Mouse (Mus musculus) stomach, embryonic 14.5 days (tissue): ENCODE results near the gene Mospd3. TPM values are rescaled to one million over a fixed set of nuclear protein-coding genes. Genes with fewer than 3 reads are reported as not detected.
A peak's percentile ranks its signal among the peaks of the same experiment; 100 is the strongest.

Experiments
- ATAC-seq: fragments of 200-750 bp; cut with Nextera tagmentation; 2 replicates; pipeline ENCODE4 v1.8.0; 2017; ENCODE audit warnings: low read depth, moderate TSS enrichment; ENCODE audit not compliant: insufficient number of reproducible peaks, insufficient read depth, low FRiP score
- H3K27ac ChIP-seq: fragments of 300-500 bp; sonication (generic); 2 replicates; pipeline ENCODE4 v1.5.1; 2014; ENCODE audit warnings: mild to moderate bottlenecking, low read length, moderate library complexity, mixed read lengths
- H3K27me3 ChIP-seq: fragments of 300-500 bp; sonication (generic); 2 replicates; pipeline ENCODE4 v1.6.1; 2014; ENCODE audit warnings: low read length, control low read depth, mixed read lengths; ENCODE audit not compliant: control insufficient read depth, insufficient read depth
- H3K36me3 ChIP-seq: fragments of 300-500 bp; sonication (generic); 2 replicates; pipeline ENCODE4 v1.6.1; 2014; ENCODE audit warnings: mild to moderate bottlenecking, control low read depth, low read length, moderate library complexity, mixed read lengths; ENCODE audit not compliant: control insufficient read depth, insufficient read depth
- H3K4me1 ChIP-seq: fragments of 300-500 bp; sonication (generic); 2 replicates; pipeline ENCODE4 v1.6.1; 2014; ENCODE audit warnings: low read length, control low read depth, mixed read lengths; ENCODE audit not compliant: control insufficient read depth, insufficient read depth
- H3K4me2 ChIP-seq: fragments of 300-500 bp; sonication (generic); replicated peaks from 2 replicates; pipeline ENCODE4 v1.6.1; 2014; ENCODE audit warnings: low read depth, low read length, control low read depth
- H3K4me3 ChIP-seq: fragments of 300-500 bp; sonication (generic); 2 replicates; pipeline ENCODE4 v1.5.1; 2014; ENCODE audit warnings: low read depth, low read length, control low read depth
- H3K9ac ChIP-seq: fragments of 300-500 bp; sonication (generic); replicated peaks from 2 replicates; pipeline ENCODE4 v1.6.1; 2014; ENCODE audit warnings: low read depth, mild to moderate bottlenecking, control low read depth, low read length, moderate library complexity, mixed read lengths
- H3K9me3 ChIP-seq: fragments of 300-500 bp; sonication (generic); 2 replicates; pipeline ENCODE4 v1.6.1; 2016; ENCODE audit warnings: low read depth, low read length, control low read depth; ENCODE audit not compliant: control insufficient read depth
- WGBS: fragments of 180-500 bp; shearing (Covaris S2); extraction: QIAGEN DNeasy Blood & Tissue Kit; methylation state at CpG from one replicate; pipeline ENCODE4 v1.1.7; 2014; 5-methylcytosine and 5-hydroxymethylcytosine counted together
- polyA plus RNA-seq: library from polyadenylated mRNA; unstranded; fragments of >200 nt; fragmentation: Nextera tagmentation; extraction: Ambion mirVana; gene quantifications from 2 replicates; pipeline ENCODE4 v1.2.1, GENCODE M21; 2014

The Mospd3 gene
- polyA plus RNA-seq, 1 experiment from 2014 or later, result 34.2 TPM

DNA sequence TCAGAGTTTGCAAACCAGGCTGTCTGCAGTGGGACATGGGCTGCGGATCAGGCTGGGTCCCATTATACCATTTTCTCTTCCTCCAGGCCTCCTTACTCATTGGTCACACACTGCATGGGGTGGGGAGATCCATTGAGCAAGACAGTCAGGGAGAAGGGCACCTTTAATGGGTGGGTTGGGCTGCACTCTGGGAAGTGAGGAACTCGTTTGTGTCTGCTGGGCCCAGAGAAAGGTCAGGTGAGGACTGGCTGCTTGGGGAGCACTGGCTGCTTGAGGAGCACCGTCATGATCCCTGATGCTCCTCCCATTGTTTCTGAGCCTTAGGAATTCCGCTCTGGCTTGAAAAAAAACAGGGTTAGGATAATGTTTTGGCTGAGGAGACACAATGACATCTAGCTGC lies 42.0 kb upstream of the Mospd3 start:
- Histone ChIP-seq H3K4me3 (no peak overlapping the region), H3K9me3 (no peaks in the 10 kb centered on the region), H3K4me1 (0 out of 2 replicates have a peak, but pooled peaks cover 2% of the 10 kb centered on the region), H3K4me2 (no peak overlapping the region), H3K9ac (no peak overlapping the region), H3K27ac (no peak overlapping the region), H3K27me3 (peaks cover 8% of the 10 kb centered on the region; the same call in 1 of the 2 replicates), H3K36me3 (peaks cover 40% of the 10 kb centered on the region)
- WGBS, result 39% methylated on average over 4 of the region's 4 CpGs
- no peak for ATAC-seq

DNA sequence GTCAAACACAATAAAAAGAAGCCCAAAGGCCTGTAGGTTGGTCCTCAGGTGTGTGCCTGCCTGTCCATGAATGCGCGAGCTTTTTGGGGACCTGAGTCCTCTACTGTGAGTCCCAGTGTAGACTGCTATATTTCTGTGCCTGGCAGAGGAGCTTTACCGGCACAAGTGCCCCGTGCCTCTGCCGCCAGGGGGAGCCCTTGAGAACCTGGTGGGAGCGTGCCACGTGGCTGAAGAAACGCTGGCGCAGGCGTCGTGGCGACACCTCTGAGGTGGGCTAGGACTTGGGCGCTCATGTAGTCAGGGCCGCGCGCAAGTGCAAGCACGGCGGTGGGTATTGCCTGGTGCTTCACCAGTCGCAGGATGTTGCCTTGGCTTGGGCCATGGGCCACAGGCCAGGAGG lies 40.2 kb upstream of the Mospd3 start, which contains the start of gene Sap25:
Sap25 (plus strand) TSS at position 281 of the 400 bp plus-strand sequence.
- H3K4me3 ChIP-seq, result no peak within 1 kb of the TSS
- H3K4me2 ChIP-seq, result no peak within 1 kb of the TSS
- 85% methylated on average over 19 of the region's 19 CpGs for WGBS
- 0 out of 2 replicates have a peak, but pooled peaks cover 2% of the 10 kb centered on the region for H3K4me1 ChIP-seq
- H3K27ac ChIP-seq, result no peak within 1 kb of the TSS
- peaks cover 59% of the 10 kb centered on the region for H3K36me3 ChIP-seq
- peaks cover 8% of the 10 kb centered on the region; the same call in 1 of the 2 replicates for H3K27me3 ChIP-seq
- H3K9me3 ChIP-seq, result no peaks in the 10 kb centered on the region
- ATAC-seq, result no peak
- no peak within 1 kb of the TSS for H3K9ac ChIP-seq

DNA sequence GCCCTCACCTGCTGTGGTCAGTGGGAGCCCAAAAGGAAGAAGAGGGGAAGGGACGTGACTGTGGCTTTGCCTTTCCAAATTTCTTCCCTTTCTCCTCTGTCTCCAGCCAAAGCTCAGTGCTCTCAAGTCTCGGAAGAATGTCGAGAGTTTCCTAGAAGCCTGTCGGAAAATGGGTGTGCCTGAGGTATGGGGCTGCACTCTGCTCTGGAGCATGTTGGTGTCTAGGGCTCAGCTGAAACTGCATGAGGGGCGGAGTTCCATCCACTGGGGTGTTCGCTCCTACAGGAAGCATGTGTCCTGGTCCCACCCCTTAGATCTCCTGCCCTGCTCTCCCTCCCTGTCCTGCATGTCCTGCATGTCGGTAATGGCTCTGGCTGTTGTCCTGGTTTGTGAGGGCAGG lies 38.6 kb upstream of the Mospd3 start:
- Histone ChIP-seq H3K4me2 (no peak overlapping the region), H3K27me3 (peaks cover 4% of the 10 kb centered on the region; the same call in 1 of the 2 replicates), H3K36me3 (peaks cover 69% of the 10 kb centered on the region), H3K9ac (no peak overlapping the region), H3K4me3 (no peak overlapping the region), H3K9me3 (no peaks in the 10 kb centered on the region), H3K4me1 (no peaks in the 10 kb centered on the region), H3K27ac (no peak overlapping the region)
- ATAC-seq, result no peak
- WGBS, result 78% methylated on average over 7 of the region's 7 CpGs

DNA sequence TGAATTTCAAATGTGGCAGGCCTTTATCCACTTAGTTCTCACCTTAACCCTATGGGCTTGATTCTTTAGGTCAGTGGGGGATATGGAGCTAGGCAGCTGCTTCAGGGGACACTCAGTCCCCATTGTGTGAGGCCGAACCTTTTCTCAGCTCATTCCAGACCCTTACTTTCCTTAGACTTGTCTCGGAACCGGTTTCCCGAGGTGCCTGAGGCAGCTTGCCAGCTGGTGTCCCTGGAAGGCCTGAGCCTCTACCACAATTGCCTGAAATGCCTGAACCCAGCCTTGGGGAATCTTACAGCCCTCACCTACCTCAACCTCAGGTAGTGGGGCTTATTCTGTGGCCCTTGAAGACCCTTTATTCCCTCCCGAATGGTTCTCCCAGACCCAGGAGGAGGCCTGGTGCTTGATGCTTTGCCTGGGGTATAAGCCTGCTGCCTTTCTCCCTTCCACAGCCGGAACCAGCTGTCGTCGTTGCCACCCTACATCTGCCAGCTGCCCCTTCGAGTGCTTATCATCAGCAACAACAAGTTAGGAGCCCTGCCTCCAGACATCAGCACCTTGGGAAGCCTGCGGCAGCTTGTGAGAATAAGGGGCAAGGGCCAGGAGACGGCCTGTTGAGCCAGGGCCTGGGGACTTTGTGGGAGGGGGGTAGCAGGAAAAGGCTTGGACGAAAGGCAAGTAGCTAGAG lies 32.7 kb upstream of the Mospd3 start:
- Histone ChIP-seq H3K9ac (no peak overlapping the region), H3K27ac (no peak overlapping the region), H3K4me3 (no peak overlapping the region), H3K4me1 (peaks cover 27% of the 10 kb centered on the region), H3K9me3 (no peaks in the 10 kb centered on the region), H3K27me3 (no peaks in the 10 kb centered on the region), H3K4me2 (no peak overlapping the region), H3K36me3 (peaks cover 52% of the 10 kb centered on the region)
- WGBS, result 78% methylated on average over 12 of the region's 12 CpGs
- no peak for ATAC-seq

DNA sequence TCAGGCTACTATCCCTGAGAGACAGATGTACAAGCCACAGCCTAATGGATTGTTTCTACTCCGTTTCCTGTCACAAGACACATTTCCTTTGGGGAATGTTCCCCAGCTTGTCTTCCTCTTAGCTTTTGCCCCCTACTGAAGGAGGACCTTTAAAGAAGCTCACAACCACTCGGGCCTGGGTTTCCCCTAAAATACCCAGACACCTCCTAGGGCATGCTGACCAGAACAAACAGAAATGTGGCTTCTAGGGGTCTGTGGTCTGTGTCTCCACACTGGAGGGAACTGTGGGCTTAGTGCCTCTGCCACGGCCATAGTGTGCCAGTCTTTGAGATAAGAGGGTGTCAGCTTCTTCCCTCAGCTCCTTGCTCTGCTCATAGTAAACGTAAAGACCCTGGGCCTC lies 30.7 kb upstream of the Mospd3 start:
- Histone ChIP-seq H3K27ac (peak overlapping the region; percentile 97; the same call in 1 of the 2 replicates), H3K36me3 (peaks cover 33% of the 10 kb centered on the region), H3K9me3 (no peaks in the 10 kb centered on the region), H3K4me1 (peaks cover 27% of the 10 kb centered on the region), H3K27me3 (no peaks in the 10 kb centered on the region), H3K9ac (no peak overlapping the region), H3K4me2 (peak overlapping the region; percentile 61), H3K4me3 (peak overlapping the region; percentile 91; the same call in 1 of the 2 replicates)
- WGBS, result 55% methylated on average over 4 of the region's 4 CpGs
- no peak for ATAC-seq

DNA sequence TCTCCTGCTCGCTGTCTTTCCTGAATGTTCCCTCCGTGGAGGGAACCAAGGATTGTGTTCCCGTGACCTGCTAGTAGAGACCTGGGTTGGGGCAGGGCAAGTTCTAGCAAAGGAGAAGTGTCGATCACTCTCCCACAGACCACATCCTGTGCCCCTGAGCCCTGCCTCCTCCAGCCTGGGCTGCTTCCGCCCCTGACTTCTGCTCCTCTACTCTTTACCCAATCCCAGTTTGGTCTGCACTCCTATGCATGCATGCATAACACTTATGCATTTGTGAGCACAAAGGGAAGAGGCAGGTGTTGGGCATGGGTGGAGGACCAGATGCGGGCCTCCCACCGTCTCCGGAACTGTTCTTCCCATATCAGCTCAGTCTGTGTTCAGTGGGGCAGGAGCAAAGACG lies 30.3 kb upstream of the Mospd3 start:
- 51% methylated on average over 9 of the region's 9 CpGs for WGBS
- ATAC-seq, result no peak
- Histone ChIP-seq H3K27me3 (no peaks in the 10 kb centered on the region), H3K9me3 (no peaks in the 10 kb centered on the region), H3K4me2 (peak overlapping the region; percentile 61), H3K9ac (peak overlapping the region; percentile 14; the same call in 1 of the 2 replicates), H3K4me3 (peak overlapping the region; percentile 91; the same call in 1 of the 2 replicates), H3K36me3 (peaks cover 29% of the 10 kb centered on the region), H3K4me1 (peaks cover 27% of the 10 kb centered on the region), H3K27ac (peak overlapping the region; percentile 97)

DNA sequence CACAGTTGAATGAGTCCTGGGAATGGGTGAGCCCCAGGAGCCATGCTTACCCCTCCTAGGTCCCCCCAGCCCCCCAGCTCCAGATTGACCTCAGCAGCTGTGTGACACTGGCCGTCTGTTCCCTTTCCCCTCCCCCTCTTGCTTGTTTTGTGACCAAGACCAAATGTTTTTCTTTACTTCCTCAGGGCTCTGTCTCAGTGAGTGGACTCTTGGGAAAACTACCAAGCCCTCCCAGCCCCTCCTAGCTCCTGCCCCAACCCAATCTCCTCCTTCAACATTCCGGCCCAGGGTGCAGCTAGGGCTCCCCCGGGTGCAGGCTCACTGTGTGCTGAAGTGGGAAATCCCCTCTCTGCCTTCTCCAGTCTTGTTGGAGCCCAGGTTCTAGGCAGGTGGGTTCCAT lies 29.7 kb upstream of the Mospd3 start:
- H3K27me3 ChIP-seq, result no peaks in the 10 kb centered on the region
- H3K4me2 ChIP-seq, result peak overlapping the region; percentile 61
- H3K4me1 ChIP-seq, result peaks cover 27% of the 10 kb centered on the region
- H3K4me3 ChIP-seq, result peak overlapping the region; percentile 91; the same call in 1 of the 2 replicates
- peaks cover 23% of the 10 kb centered on the region for H3K36me3 ChIP-seq
- peak overlapping the region; percentile 97 for H3K27ac ChIP-seq
- H3K9me3 ChIP-seq, result no peaks in the 10 kb centered on the region
- ATAC-seq, result no peak
- WGBS, result 17% methylated on average over 3 of the region's 3 CpGs
- H3K9ac ChIP-seq, result peak overlapping the region; percentile 14; the same call in 1 of the 2 replicates

DNA sequence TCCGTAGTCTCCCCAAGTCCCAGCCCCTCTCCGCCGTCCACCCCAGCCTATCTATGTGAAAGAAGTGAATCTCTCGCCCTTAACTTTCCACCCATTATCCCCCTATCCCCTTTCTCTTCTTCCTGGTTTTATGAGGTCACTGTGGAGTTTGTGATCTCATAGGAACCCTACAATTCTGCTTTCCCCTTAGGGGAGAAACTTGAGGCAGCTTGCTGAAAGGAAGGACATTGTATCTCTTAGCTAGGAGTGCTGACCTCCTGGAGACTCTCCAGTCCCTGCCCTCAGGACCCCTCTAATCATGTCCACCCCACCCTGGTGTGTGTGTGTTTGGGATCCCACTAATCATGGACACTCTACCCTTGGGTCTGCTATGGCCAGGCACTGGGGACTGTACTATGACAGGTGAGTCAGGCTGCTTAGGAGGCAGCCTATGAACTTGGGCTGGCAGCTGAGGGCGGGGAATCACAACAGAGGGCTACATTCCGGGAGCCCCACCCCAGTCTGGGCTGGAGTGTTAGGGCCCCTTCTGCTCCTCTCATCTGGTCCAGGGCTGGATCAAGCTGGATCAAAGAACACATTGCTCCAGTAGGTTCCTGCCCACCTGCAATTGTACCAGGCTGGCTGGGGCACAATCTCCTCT lies 29.2 kb upstream of the Mospd3 start:
- Histone ChIP-seq H3K27ac (peak overlapping the region; percentile 97), H3K4me1 (peaks cover 27% of the 10 kb centered on the region), H3K36me3 (peaks cover 18% of the 10 kb centered on the region), H3K9ac (peak overlapping the region; percentile 82; the same call in 1 of the 2 replicates), H3K9me3 (no peaks in the 10 kb centered on the region), H3K4me2 (peak overlapping the region; percentile 61), H3K4me3 (peak overlapping the region; percentile 91), H3K27me3 (no peaks in the 10 kb centered on the region)
- 17% methylated on average over 6 of the region's 6 CpGs for WGBS
- ATAC-seq, result no peak; the same call in 1 of the 2 replicates
